Mouse (Mus musculus) c-Kit-negative CD71-positive TER-119-positive erythroid progenitor cells, embryonic 14.5 days (primary cell): ENCODE data around the gene Clcn6.
A peak's percentile ranks its signal among the peaks of the same experiment; 100 is the strongest.

ENCODE experiments used
- DNase-seq: peaks from one replicate; pipeline ENCODE4 v3.0.0-alpha.2; 2013; ENCODE audit warnings: low read depth, low spot score

The Clcn6 gene

GRCm38 (mm10) chr4:148038600-148039253 is at the start of gene Clcn6, which contains the start of gene Mthfr:
Clcn6 (minus strand) TSS chr4:148038821.
Mthfr (plus strand) TSS chr4:148039077.
- DNase-seq: peak; percentile 98

DNA sequence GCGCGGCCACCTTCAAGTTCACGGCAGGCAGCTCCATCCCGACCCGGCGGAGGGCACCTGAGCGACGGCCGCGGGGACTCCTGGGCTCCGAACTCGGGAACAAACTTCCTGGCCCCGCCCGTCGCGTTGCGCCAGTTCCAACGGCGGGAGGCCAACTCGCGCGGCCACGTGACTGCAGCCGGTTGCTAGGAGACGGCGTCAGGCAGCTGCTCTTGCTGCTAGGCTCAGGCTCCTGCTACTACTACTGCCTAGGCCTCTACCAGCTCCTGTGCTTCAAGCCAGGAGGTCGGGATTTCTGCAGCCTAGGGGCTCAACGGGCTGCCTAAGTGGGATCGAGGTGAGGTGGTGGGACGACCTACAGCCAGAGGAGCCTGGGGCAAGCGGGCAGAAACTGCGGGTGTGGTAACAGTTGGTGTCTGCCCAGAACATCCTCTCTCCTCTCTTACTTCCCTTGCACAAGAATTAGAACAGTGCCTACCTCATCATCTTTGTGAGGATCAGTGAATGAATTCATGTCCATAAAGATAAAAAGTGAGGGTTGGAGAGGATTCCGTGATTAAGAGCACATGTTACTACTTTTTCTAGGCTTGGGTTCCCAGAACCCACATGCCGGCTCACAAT is 49.4 kb upstream of the Clcn6 start, which contains the start of gene Agtrap:
Gene Agtrap, minus strand, starts transcription at position 125 of the 621 bp plus-strand sequence.
- DNase-seq: peak; percentile 65

DNA sequence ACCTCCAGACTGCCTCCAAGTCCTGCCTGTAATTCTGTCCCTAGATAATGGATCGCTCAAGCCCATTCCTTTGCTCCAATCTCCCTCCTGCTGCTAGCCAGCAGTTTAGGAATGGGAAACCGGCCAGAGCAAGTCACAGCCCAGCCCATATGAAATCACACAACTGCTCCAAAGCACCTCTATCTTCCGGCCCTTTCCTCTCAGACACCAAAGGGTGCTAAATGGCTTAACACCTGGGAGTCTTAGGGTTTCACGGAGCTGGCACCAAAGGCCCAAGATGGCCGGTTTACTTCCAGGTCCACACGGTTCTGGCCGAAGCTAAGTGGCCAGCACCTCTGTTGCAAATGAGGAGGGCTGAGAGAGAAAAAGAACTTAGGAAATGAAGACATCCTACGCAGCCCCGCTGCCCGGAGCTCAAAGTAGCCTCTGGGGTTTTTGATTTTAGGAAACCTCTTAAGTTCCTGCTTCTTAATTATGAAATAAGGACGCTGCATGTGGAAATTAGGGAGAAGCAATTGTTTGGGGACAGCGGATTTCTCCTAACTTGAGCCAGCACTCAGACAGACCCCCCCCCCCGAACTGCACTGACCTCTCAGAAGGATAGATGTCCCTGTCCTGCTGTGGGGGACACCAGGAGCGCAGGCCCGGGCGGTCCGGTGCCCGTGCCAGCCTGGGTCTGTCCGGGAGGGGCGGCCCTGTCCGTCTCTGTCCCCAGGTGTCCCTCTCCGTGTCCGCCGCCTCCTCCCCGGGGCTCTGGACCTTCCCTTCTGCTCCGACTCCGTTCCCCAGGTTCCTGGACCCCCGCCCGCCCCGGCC is 48.7 kb upstream of the Clcn6 start:
- no peak for DNase-seq

DNA sequence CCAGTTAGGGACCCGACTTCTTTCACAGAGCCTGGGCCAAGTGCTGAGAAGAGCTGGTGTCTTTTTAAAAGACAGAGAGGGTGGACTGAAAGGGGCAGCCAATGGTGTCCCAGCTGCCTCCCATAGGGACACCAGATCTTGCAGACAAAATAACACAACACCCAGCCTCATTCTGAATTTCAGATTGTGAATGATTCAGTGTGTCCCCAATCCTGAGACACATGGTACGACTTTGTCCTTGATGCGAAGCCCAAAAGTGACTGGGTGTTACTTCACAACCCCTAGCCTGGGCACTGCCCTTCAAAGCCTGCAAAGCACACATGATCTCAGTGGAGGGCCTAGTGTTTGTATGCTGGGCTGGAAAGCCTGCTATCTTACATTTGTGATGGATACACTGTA is 47.3 kb upstream of the Clcn6 start:
- DNase-seq: no peak

DNA sequence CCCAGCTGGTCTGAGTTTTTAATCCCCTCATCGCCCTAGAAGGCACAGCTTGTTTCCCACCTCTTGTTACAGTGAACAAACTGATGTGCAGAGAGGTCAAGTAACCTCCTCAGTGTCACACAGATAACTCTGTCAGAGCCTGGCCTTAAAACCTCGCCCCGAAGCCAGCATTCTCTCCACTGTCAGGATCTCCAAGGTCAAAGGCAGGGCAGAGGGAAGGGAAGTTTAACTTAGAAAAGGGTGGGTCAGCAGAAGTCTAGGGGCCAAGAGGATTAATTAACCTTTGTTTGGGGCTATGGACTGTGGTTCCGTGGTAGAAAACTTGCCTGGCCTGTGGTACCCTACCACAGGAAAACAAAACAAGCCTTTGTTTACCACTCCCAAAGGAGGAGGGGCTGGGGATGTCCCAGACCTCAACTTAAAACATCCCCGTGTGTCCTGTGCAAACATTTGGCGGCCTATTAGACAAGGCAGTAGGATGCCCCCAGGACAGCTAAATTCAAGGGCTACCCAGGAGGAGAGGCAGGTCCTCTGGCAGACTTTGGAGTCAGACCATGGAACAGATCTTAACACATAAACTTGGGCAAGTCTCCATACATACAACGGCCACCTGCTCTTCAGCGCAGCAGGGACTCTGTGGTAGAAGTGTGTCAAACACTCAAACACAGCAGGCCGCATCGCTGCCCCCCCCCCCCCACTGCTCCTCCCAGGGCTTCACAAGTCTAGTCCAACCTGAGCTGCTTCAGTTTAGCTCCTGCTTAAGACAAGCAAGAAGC is 46.7 kb upstream of the Clcn6 start:
- DNase-seq: no peak

DNA sequence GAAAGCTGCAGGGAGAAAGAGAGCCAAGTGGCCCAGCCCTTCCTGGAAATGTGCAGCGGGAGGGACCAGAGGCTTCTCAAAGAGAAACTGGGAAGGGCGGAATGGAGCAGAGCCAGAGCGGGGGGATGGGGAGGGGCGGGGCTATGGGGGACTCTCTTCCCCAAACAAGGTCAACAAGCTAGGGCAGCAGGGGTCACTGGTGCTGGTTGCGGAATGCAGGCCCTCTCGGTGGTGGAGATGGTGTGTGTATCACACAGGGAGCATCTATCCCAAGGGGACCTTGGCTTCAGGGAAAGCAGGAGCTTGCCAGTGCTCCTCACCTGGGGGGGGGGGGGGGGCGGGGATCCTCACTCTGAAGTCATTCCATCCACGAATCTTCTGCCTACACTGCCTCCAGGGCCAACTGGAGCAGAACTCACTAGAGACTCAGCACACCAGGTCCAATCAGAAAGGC is 45.7 kb upstream of the Clcn6 start:
- DNase-seq: no peak

GRCm38 (mm10) chr4:148083176-148083899 is 44.7 kb upstream of the Clcn6 start:
- DNase-seq: no peak

DNA sequence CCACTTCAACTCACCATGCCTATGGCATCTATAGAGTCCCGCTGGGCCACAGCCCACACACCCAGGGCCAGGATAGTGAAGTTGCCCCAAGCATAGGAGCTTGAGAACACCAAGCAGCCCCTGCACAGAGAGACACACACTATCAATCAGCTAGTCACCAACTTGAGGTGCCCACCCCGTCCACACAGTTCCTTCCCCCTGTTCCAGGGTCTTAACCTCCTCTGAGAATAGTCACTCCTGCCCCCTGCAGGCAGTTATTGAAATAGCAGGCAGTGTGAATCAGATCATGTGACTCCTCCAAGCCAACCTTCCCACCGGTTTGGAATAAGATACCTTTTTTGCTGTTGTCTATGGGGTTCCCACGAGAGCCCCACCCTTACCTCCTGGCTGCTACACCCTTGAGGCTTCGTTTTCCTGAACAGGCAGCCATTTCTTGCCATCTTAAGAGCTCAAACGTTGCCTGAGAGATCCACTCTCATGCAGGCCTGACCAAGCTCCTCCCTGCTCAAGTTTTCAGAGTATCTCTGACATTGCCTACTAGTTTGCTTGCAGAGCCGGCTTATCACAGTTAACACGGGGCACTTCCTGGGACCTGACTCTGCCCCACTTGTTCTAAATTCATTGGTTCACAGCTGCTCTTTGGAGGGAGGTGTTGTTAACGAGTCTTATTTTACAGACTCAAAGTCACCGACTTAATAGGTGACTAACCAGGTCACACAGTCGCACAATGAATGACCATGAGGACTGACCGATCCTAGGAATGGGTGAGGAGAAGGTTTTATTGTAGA is 43.8 kb upstream of the Clcn6 start:
- DNase-seq: peak; percentile 52

DNA sequence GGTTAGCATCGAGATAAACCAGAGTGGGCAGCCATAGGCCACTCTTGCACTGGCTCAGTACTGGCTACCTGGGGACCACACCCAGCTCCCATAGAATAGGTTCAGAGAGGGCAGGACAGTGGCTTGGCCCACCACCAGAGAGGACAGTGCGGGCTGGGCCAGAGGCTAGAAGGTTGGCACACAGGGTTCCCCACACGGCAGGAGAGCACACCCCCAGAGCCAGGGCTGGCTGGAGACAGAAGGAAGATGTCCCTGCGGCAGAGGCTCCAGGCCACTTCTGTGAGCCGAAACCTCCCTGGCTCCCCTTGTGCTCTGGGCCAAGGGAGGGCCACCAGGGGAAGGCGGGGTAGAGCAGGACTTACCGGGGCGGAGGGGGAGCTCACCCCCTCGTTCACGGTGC is 42.6 kb upstream of the Clcn6 start:
- DNase-seq: no peak

DNA sequence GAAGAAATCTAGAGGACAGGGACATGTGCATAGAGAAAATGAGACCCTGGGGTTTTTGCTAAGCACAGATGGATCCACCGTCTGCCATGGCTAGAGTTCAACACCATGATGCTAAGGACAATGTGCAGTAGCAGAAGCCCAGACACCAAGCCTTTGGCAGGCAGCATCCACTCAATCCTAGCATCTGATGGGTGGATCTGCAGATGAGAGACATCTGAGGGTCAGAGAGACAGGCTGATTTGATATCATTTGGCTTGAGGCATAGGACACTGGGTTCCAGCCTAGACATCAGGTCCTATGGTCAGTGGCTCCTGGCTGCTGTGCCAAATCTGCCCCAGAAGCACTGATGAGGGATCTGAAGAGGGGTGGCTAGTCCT is 42.0 kb upstream of the Clcn6 start:
- DNase-seq: no peak

- no peak for DNase-seq
These were observed 41.4 kb upstream of the Clcn6 start for GRCm38 (mm10) chr4:148079944-148080596.

GRCm38 (mm10) chr4:148079212-148079611 is 40.6 kb upstream of the Clcn6 start:
- no peak for DNase-seq

- DNase-seq: no peak
These were observed 37.3 kb upstream of the Clcn6 start for GRCm38 (mm10) chr4:148075881-148076280.

- DNase-seq: peak; percentile 34
These were observed 36.6 kb upstream of the Clcn6 start for GRCm38 (mm10) chr4:148075259-148075658.

- no peak for DNase-seq
These were observed 36.0 kb upstream of the Clcn6 start for GRCm38 (mm10) chr4:148074521-148075189.

DNA sequence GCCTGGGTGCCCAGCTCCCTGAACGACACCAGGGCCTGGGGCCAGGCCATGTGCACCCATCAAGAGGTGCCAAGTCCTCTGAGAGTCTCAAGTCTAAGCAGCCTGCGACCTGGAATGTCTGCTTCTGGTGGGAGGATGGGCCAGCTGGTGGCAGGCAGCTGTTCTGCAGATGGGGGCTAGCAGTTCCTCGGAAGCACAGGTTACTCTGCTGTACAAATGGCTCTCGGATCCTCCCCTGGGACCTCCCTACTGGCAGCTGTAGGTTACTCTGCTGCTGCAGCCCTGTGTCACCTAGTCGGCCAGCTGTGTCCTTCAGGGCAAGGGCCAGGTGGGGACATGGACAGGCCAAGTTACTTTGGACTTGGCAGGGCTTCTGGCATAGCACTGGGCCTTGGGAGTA is 32.9 kb upstream of the Clcn6 start:
- DNase-seq: no peak

- no peak for DNase-seq
These were observed 31.1 kb upstream of the Clcn6 start for GRCm38 (mm10) chr4:148069602-148070218.

GRCm38 (mm10) chr4:148067346-148067745 is 28.7 kb upstream of the Clcn6 start:
- no peak for DNase-seq

GRCm38 (mm10) chr4:148066401-148066744 is 27.8 kb upstream of the Clcn6 start:
- no peak for DNase-seq
